Mouse (Mus musculus) stomach, embryonic 14.5 days (tissue): ENCODE measurements around the gene Cdk11b. TPM values are rescaled to one million over a fixed set of nuclear protein-coding genes. Genes with fewer than 3 reads are reported as not detected.
"Not testable (repeated sequence)": the region's sequence is repeated elsewhere in the genome, so short reads cannot be mapped to it uniquely, and the experiment has no call there.

Source experiments
- ATAC-seq: fragments of 200-750 bp; cut with Nextera tagmentation; 2 replicates; pipeline ENCODE4 v1.8.0; 2017; ENCODE audit warnings: low read depth, moderate TSS enrichment; ENCODE audit not compliant: insufficient number of reproducible peaks, insufficient read depth, low FRiP score
- H3K27ac ChIP-seq: fragments of 300-500 bp; sonication (generic); 2 replicates; pipeline ENCODE4 v1.5.1; 2014; ENCODE audit warnings: mild to moderate bottlenecking, low read length, moderate library complexity, mixed read lengths
- H3K27me3 ChIP-seq: fragments of 300-500 bp; sonication (generic); 2 replicates; pipeline ENCODE4 v1.6.1; 2014; ENCODE audit warnings: low read length, control low read depth, mixed read lengths; ENCODE audit not compliant: control insufficient read depth, insufficient read depth
- H3K36me3 ChIP-seq: fragments of 300-500 bp; sonication (generic); 2 replicates; pipeline ENCODE4 v1.6.1; 2014; ENCODE audit warnings: mild to moderate bottlenecking, control low read depth, low read length, moderate library complexity, mixed read lengths; ENCODE audit not compliant: control insufficient read depth, insufficient read depth
- H3K4me1 ChIP-seq: fragments of 300-500 bp; sonication (generic); 2 replicates; pipeline ENCODE4 v1.6.1; 2014; ENCODE audit warnings: low read length, control low read depth, mixed read lengths; ENCODE audit not compliant: control insufficient read depth, insufficient read depth
- H3K4me2 ChIP-seq: fragments of 300-500 bp; sonication (generic); replicated peaks from 2 replicates; pipeline ENCODE4 v1.6.1; 2014; ENCODE audit warnings: low read depth, low read length, control low read depth
- H3K4me3 ChIP-seq: fragments of 300-500 bp; sonication (generic); 2 replicates; pipeline ENCODE4 v1.5.1; 2014; ENCODE audit warnings: low read depth, low read length, control low read depth
- H3K9ac ChIP-seq: fragments of 300-500 bp; sonication (generic); replicated peaks from 2 replicates; pipeline ENCODE4 v1.6.1; 2014; ENCODE audit warnings: low read depth, mild to moderate bottlenecking, control low read depth, low read length, moderate library complexity, mixed read lengths
- H3K9me3 ChIP-seq: fragments of 300-500 bp; sonication (generic); 2 replicates; pipeline ENCODE4 v1.6.1; 2016; ENCODE audit warnings: low read depth, low read length, control low read depth; ENCODE audit not compliant: control insufficient read depth
- WGBS: fragments of 180-500 bp; shearing (Covaris S2); extraction: QIAGEN DNeasy Blood & Tissue Kit; methylation state at CpG from one replicate; pipeline ENCODE4 v1.1.7; 2014; 5-methylcytosine and 5-hydroxymethylcytosine counted together
- polyA plus RNA-seq: library from polyadenylated mRNA; unstranded; fragments of >200 nt; fragmentation: Nextera tagmentation; extraction: Ambion mirVana; gene quantifications from 2 replicates; pipeline ENCODE4 v1.2.1, GENCODE M21; 2014

The Cdk11b gene
- polyA plus RNA-seq, 1 experiment from 2014 or later, result 57.3 TPM

DNA sequence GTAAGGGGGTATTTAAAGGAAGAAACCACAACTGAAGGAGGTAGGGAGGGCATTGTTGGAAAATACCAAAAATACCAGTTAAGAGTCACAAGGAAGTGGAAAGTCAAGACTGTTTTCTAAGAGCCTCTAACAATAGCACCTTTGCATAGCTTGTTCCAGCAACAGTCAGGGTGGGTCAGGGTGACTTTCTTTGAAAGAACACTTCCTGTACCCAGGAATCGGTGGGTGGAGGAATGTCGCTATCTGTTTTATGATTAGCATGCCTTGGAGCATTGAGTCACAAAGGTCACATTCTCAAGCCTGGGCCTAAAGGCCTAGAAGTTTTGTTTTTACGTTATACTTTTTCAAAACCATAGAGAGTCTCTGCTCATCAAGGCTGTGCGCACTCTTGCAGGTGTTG is 63.1 kb downstream of the Cdk11b start:
- H3K27ac ChIP-seq, H3K4me2 ChIP-seq, H3K36me3 ChIP-seq, ATAC-seq, H3K4me1 ChIP-seq, H3K9me3 ChIP-seq, H3K9ac ChIP-seq, H3K27me3 ChIP-seq, H3K4me3 ChIP-seq: not testable (repeated sequence)
- WGBS, result 78% methylated on average over 4 of the region's 4 CpGs

DNA sequence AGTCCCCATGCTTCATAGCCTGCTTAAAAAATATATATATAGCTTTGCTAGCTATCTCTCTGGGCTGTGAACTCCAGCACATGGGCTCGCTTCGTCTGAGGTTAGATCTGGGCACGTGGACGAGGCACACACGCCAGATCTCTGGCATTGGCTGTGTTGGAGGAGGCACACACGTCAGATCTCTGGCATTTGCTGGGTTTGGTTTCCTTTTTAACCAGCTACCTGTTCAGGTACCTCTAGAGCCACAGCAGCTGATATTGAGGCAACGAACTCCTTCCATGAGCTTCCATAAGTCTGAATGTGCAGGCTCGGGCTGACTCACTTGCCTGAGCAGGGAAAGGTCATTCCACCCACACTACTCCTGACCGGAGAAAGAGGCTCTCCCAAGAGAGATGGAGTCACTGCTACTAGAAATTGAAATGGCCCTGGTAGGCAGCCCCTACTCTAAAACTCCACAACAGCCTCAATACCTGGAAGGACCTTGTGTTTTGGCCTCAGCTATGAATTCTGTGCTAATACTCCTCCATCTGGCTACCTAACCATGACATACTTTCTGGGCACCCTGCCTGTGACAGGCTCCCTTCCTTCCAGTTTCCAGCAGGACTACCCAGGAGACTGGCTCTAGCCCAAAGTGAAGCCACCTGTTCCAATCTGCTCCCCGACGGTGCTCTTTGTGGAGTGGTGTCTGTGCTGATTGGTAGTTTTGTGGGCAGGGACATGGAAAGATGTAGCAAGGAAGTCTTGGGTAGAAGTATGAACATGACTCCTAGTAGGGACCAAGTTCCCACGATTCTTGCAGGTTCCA is 66.1 kb downstream of the Cdk11b start:
- Histone ChIP-seq H3K27ac (no peak overlapping the region), H3K9me3 (no peaks in the 10 kb centered on the region), H3K4me3 (no peak overlapping the region), H3K4me2 (no peak overlapping the region), H3K36me3 (no peaks in the 10 kb centered on the region), H3K4me1 (0 out of 2 replicates have a peak, but pooled peaks cover 6% of the 10 kb centered on the region), H3K27me3 (no peaks in the 10 kb centered on the region), H3K9ac (no peak overlapping the region)
- 84% methylated on average over 12 of the region's 12 CpGs for WGBS
- no peak for ATAC-seq

DNA sequence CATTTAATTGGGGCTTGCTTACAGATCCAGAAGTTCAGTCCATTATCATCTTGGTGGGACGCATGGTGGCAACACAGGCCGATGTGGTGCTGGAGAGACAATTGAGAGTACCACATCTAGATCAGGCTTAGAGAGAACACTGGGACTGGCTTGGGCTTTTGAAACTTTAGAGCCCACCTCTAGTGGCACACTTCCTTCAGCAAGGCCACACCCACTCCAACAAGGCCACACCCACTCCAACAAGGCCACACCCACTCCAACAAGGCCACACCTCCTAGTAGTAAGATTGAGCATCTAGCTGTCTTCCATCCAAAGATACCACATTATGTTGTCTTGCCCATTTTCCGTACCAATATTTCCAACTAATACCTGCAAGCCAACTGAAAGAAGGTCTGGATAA is 67.8 kb downstream of the Cdk11b start:
- no peak for ATAC-seq
- 0 out of 2 replicates have a peak, but pooled peaks cover 6% of the 10 kb centered on the region for H3K4me1 ChIP-seq
- WGBS, result 90% methylated on average over 3 of the region's 3 CpGs

DNA sequence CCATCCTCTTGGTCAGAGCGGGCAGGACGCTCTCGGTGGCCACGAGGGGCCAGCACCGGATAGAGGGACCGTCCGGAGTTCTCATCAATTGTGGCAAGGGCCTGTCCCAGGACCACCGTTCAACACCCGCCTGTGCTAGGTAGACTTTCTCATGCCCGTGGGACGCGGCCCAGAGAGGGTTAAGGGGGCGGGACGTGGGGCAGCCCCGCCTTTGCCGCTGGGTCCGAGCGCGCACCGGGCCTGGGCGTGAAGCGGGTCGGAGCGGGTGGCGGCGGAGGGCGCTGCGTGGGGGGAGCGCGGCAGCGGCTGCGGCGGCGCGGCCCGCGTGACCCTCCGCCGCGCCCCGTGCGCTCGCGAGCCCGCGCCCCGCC is 69.4 kb downstream of the Cdk11b start, which contains the start of gene Fndc10:
Fndc10 (plus strand) TSS at position 232 of the 371 bp plus-strand sequence.
- ATAC-seq, result peak; percentile 80
- 0 out of 2 replicates have a peak, but pooled peaks cover 6% of the 10 kb centered on the region for H3K4me1 ChIP-seq
- H3K4me2 ChIP-seq, result peak within 1 kb of the TSS; percentile 81
- under 1% methylated on average over 33 of the region's 47 CpGs for WGBS
- no peaks in the 10 kb centered on the region for H3K27me3 ChIP-seq
- H3K9ac ChIP-seq, result peak within 1 kb of the TSS; percentile 47
- H3K36me3 ChIP-seq, result no peaks in the 10 kb centered on the region
- peak within 1 kb of the TSS; percentile 52; the same call in 1 of the 2 replicates for H3K27ac ChIP-seq
- H3K9me3 ChIP-seq, result no peaks in the 10 kb centered on the region
- H3K4me3 ChIP-seq, result peak within 1 kb of the TSS; percentile 66

More for the DNA sequence above, 67.8 kb downstream of the Cdk11b start:
- Histone ChIP-seq H3K27ac (no peak overlapping the region), H3K36me3 (no peaks in the 10 kb centered on the region), H3K9me3 (no peaks in the 10 kb centered on the region), H3K4me2 (no peak overlapping the region), H3K27me3 (no peaks in the 10 kb centered on the region), H3K4me3 (no peak overlapping the region), H3K9ac (no peak overlapping the region)

DNA sequence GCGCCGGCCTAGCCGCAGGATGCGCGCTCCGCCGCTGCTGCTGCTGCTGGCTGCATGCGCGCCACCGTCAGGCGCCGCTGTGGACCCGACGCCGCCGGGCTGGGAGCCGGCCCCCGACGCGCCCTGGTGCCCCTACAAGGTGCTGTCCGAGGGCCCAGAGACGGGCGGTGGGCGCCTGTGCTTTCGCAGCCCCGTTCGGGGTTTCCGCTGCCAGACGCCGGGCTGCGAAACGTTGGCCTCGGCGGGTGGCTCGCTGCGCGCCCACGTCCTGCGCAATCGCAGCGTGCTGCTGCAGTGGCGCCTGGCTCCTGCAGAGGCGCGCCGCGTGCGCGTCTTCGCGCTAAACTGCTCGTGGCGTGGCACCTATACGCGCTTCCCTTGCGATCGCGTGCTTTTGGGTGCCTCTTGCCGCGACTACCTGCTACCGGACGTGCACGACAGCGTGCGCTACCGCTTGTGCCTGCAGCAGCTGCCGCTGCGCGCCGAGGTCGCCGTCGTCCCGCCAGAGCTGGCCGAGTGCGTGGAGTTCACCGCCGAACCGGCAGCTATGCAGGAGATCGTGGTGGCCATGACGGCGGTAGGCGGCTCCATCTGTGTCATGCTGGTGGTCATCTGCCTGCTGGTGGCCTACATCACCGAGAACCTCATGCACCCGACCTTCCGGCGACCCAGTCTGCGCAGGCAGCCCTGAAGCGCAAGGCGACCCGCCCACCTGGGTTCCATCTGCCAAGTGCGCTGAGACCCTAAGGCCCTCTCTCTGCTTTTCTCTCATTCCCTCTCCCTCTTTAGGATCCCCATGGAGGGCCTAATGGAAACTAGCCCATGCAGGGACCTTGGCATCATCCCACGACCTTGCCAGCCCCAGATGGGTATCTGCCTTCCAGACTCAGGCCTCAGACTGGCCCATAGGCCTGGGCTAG is 70.1 kb downstream of the Cdk11b start:
- H3K27ac ChIP-seq, result peak overlapping the region; percentile 52; the same call in 1 of the 2 replicates
- peak; percentile 64; the same call in 1 of the 2 replicates for ATAC-seq
- peak overlapping the region; percentile 81 for H3K4me2 ChIP-seq
- H3K9ac ChIP-seq, result peak overlapping the region; percentile 47
- WGBS, result under 1% methylated on average over 91 of the region's 92 CpGs
- no peaks in the 10 kb centered on the region for H3K36me3 ChIP-seq
- no peaks in the 10 kb centered on the region for H3K27me3 ChIP-seq
- no peaks in the 10 kb centered on the region for H3K9me3 ChIP-seq
- 0 out of 2 replicates have a peak, but pooled peaks cover 6% of the 10 kb centered on the region for H3K4me1 ChIP-seq
- peak overlapping the region; percentile 66 for H3K4me3 ChIP-seq

DNA sequence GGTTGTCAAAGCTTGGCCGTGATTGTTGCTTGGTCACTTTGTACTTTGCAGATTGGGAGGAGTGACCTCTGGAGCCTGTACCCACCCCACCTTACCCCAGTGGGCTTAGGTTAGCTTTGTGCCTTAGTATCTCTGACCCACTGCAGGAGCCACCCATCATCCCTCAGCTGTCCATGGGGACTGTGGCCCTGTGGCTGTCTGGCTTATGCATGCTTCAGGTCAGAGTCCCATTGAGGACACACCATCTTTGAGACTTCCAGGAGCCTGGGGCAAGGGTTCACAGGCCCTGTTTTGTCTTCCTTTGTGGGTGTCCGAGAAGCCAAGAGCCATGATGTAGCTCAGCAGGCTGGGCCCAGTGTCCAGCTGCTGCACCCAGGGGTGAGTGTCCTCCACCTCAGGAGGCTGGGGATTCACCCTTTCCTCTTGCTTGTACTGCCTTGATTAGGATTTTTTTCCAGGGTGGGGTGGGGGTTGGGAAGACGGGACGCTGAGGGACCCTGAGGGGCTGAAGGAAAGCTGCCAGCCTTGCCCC is 70.9 kb downstream of the Cdk11b start:
- ATAC-seq, result no peak
- Histone ChIP-seq H3K27me3 (no peaks in the 10 kb centered on the region), H3K9ac (no peak overlapping the region), H3K36me3 (no peaks in the 10 kb centered on the region), H3K4me1 (0 out of 2 replicates have a peak, but pooled peaks cover 6% of the 10 kb centered on the region), H3K4me2 (peak overlapping the region; percentile 81), H3K4me3 (peak overlapping the region; percentile 66), H3K9me3 (no peaks in the 10 kb centered on the region), H3K27ac (no peak overlapping the region)
- WGBS, result 85% methylated on average over 4 of the region's 4 CpGs

DNA sequence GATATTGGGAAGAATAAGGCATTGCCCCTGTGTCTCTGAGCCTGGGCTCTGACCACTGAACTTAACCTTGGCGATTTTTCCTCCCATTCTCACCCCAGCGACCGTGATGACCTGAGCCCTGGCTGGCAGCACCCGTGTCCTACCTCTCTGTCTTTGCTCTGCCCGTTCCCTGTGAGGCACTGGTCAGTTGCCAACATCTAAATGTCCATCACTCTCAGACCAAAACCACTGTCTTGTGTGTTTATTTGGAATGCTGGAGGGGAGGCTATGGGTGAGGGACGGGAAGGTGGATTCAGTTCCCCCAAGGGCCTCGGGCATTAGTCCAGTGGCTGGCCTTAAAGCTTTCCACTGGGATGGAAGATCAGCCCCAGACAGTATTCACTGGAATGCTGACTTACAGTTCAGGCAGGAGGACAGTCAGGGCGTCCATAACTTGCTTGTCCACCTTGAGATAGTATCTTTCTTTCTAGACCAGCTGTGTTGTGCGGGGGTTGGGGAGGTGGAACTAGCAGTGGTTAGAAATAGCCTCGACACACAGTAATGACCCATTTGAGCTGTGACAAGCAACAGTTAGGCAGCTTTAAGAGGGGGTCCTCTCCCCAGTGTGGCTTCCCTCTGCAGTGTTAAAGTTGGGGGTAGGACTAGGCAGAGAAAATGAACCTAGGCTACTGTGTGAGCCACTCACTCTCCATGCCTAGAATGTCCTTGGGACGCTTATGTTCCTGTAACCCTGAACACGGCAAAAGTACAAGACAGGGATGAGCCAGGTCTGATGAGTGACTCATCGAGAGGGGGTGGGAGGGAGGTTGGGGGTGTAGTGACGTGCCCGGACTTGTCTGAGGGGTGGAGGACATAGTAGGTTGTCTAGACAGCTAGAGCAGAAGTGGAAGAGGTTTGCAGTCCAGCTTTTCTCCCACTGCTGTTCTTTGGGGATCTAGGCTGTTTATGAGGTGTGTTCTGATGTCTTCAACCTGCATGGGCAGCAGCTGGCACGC is 71.9 kb downstream of the Cdk11b start:
- Histone ChIP-seq H3K36me3 (no peaks in the 10 kb centered on the region), H3K9me3 (no peaks in the 10 kb centered on the region), H3K4me3 (no peak overlapping the region), H3K27me3 (no peaks in the 10 kb centered on the region), H3K4me2 (0 out of 2 replicates have a peak overlapping the region, but pooled peaks have one; percentile 81), H3K9ac (no peak overlapping the region), H3K27ac (no peak overlapping the region), H3K4me1 (0 out of 2 replicates have a peak, but pooled peaks cover 6% of the 10 kb centered on the region)
- ATAC-seq, result no peak
- 65% methylated on average over 16 of the region's 16 CpGs for WGBS
